Mouse (Mus musculus): ENCODE data around the gene Mgp.
A peak's percentile ranks its signal among the peaks of the same experiment; 100 is the strongest.

The Mgp gene

DNA sequence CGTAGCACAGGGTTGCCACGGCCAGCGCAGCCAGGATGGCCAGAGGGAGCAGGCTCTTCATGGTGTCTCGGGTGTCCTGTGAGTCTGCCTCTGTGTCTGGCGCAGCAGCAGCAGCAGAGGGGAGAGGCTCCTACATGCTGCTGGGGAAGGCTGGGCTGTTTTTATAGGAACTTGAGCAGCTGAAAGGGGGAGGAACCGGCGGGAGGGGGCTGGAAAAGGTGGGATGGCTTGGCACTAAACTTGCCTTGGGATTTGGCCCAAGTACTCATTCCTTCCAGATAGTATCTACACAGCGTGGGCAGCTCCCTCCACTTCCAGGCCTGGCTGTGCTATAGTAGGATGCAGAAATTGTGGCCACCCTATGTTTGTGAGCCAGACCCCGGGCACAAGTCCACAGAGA is at the start of gene Mgp:
Gene Mgp (minus strand): TSS at position 154 of the 400 bp plus-strand sequence.
- no peak for DNase-seq

DNA sequence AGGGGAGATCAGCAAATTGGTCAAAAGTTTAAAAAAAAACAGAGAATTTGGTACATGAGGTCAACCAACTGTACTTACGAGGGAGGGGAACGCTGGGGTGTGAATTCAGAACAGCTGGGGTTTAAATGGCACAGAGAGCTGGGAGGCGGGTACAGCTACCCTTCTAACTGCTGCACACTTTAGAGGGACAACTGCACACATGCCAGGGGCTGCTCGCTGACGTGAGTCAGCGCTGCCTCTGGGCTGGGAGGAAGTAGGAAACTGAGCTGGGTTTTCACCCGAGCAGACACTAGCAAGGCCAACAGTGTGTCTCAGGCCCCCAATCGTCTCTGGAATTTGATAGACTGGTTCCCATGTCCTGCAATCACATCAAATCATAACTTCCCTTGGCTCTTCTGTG is 49.4 kb upstream of the Mgp start:
- DNase-seq: peak; percentile 62

GRCm38 (mm10) chr6:136923532-136923931 is 47.9 kb upstream of the Mgp start, which contains the start of gene Pde6h:
Gene Pde6h, plus strand, starts transcription at chr6:136923832.
- DNase-seq: no peak

DNA sequence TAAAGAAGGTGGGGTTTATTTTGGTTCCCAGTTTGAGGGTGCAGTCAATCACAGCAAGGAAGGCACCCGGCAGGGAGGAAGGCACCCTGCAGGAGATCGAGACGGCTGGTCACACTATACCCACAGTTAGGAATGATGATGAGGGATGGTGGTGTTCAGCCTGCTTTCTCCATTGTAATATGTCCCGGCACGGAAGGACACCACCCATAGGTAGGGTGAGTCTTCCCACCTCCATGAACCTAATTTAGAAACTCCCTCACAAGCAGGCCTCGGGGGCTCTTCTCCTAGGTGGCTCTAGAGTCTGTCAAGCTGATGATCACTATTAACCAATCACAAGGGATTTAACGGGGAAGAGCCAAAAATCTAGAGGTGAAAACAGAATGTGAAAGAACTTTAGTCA is 47.2 kb upstream of the Mgp start:
- no peak for DNase-seq

DNA sequence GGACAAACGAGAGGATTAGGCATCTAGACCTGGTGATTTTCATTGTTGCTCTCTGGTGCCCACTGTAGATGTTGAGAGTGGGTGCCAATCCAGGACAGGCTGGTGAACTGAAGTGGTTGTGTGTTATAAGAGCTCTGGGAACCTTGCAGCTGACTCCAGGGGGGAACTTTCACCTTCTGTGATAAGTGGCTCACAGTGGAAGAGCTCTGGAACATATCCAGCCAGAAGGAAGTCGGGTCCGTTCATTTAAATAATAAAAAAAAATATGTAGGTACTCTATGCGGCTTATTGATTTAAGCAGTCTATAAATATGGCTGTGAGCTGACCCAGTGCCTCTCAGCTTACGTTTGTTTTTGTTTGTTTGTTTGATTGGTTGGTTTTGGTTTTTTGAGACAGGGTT is 46.5 kb upstream of the Mgp start, which contains the start of gene Erp27:
Gene Erp27 (minus strand): TSS at position 101 of the 400 bp plus-strand sequence.
- no peak for DNase-seq

DNA sequence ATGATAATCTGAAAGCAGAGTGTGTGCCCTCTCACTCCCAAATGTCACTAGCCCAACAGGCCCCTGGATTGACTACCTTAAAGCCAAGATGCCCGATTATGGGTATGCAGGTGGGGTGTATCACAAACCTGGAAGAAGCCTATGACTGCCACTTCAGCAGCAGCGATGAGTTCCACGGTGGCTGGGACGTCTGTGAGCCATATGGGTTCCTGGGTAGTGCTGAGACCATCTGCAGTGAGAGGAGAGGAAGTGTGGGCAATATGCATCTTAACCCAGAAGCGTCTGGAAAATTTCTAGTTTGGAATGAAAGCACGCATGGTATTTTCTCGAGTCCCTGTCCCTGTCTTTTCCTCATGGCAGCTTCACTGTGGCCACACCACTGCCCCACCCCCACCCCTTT is 46.0 kb upstream of the Mgp start:
- DNase-seq: no peak

GRCm38 (mm10) chr6:136920320-136921257 is 45.0 kb upstream of the Mgp start:
- DNase-seq: peak; percentile 78

DNA sequence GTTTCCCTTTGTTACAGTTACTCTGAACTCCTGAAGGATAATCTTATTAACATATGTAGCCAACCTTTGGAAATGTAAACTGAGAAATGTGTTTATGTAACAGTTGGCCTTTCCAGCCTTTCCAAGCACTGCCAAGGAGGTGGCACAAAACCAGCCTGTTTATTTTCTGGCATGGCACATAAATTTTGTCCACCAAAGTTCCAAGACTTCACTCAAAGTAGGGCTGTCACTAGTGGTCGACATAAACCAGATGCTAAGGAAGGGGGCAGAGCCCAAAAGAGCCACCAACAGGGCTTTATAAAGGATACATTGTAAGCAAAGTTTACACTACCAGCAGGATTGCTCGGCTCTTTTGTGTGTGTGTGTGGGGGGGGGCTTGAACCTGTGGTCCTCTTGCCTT is 42.3 kb upstream of the Mgp start:
- no peak for DNase-seq

- no peak for DNase-seq
Observed at GRCm38 (mm10) chr6:136915721-136916395, 40.2 kb upstream of the Mgp start.

DNA sequence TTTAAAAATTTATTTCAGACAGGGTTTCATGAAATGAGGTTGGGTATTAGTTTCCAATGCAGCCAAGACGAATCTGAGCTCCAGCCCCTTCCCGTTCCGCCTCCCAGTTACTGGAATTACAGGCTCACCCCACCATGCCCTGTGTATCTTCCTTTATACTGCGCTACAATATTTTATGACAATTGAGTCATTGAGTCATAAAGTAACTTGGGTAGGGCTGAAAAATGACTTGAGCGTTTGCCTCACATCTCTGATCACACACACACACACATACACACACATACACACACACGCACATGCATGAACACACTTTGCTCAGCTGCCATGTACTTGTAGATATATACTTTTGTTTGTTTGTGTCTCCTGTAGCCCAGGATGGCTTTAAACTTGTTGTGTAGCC is 38.6 kb upstream of the Mgp start:
- DNase-seq: no peak

DNA sequence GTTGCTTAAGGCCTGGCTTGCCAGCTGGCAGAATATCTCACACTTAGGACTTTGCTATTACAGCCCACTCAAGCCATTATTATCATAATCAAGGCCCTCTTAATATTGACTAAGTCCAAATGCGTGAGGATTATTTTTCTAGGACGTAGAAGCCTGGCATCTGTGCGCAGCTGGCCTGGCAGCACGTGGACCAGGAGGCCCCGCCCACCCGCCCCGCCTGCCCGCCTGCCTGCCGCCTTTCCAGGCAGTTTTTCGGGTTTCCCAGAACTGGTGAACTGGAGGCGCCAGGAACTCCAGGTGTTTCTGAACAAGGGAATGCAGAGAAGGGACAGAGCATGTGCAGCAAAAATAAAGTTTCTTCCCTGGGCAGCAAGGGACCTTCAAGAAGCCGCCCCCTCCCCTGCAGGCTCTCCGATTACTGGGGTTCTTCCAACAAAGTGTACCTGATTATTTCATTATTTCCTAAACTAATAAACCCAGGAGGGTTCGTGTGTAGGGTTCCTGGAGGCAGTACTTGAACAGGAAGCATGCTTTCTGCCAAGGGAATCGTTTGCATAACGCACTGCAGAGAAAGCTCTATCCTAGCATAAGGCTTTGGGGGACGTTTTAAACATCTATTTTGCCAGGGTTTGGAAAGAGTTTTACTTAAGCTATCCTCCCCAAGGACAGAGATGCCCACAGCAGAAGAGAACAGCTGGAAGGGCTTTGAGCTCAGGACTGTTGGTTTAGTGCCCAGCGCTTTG is 37.9 kb upstream of the Mgp start:
- DNase-seq: no peak

DNA sequence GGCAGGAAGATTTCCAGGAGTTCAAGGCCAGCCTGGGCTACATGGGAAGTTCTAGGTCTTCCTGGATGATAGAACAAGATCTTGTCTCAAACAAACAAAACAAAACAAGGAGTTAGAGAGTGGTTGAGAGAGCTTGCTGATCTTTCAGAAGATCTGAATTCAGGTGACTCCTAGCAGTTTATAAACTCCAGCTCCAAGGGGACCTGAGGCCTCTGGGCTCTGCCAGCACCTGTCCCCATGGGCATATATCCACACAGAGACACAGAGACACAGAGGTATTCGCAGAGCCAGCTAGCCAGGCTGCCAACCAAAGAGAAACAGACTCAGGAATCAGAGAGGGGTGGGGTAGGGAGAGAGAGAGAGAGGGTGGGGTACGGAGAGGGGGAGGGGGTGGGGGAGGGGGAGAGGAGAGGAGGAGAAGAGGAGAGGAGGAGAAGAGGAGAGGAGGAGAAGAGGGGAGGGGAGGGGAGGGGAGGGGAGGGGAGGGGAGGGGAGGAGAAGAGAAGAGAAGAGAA is 37.2 kb upstream of the Mgp start:
- no peak for DNase-seq

GRCm38 (mm10) chr6:136910247-136910890 is 34.7 kb upstream of the Mgp start:
- no peak for DNase-seq

DNA sequence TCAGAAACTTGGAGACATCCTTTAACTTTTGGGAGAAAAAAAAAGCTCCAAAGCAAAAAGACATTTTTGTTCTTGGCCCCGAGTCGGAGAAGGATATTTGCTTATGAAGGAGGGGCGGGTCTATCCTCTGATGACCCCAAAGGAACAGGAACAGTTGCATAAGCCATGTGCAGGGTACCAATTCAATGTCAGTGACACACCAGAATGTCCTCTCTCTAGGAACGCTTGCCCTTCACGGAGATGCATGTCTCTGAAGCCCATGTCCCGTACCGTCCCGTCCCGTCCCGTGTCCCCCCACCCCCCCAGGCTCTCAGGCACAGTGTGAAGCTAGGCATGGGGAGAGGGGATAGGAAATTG is 31.3 kb upstream of the Mgp start:
- no peak for DNase-seq

DNA sequence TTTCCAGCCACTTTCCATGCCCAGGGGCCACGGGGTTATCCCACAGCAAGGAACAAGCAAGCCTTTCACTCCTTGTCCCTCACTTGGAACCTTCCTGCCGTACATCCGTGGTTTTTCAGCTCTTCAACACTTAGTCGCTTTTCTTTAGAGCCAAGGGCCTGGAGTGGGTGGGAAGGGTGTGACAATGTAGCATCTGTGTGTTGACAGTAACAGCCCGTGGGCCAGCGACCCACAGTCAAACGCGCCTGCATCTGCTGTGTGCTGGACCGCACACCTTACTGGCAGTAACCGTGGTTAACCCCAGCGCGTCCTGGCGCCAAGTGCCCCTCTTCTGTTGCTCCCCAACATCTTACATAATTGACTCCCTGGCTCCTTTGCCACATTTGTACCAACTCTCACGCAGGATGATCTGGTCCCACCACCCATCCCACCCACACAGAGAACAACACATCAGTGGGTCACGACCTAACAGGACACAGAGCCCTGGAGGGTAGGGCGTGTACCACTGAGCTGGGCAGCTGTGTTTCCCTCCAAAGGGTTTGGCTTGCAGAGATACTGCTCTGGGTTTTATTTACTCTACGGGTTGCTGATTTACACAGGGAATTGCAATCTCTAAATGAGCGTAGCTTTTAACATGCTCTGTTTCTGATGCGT is 30.8 kb upstream of the Mgp start:
- no peak for DNase-seq

DNA sequence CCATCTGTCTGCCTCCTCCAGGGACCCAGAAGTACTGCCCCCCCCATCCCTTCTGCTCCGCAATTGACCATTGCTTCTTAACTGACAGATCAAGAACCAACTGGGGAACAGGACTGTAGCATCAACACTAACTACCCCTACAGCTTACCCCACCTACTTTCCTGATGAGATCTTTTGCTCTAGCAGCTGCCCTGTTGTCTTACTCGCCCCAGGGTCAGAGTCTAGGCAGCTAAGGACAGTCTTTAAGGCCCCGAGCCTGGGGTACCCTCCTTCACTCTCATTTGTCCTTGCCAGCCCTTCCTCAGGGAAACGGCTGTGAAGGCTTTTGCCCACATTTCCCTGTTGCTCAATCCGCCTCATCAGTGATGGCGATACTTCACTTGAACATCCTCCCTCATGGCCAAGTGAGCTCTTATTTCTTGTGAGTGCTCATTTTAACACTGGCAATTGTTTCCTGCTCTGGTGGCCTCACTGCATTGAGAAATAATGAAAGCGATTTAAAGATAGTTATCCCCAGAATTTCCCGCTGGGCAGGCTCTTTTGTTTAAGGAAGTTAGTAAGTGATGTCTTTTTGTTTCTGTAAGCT is 28.4 kb upstream of the Mgp start:
- DNase-seq: no peak

DNA sequence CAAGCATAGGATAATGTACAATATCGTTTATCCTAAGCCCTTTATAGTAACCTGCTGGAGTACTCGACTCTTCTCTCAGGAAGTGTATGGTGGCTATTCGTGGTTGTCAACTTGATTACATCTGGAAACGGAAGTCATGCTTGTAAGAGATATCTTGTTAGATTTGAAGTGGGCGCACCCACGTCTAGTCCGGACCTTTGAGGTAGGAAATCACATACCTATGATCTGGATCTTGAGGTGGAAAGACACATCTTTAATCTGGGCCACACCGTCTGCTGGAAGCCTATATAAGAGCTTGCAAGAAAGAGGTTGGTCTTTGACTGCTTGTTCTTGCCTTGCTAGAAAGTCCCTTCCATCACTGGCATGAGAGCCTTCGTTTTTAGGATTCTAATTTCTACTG is 26.9 kb upstream of the Mgp start:
- no peak for DNase-seq

GRCm38 (mm10) chr6:136901010-136901409 is 25.4 kb upstream of the Mgp start:
- DNase-seq: no peak

GRCm38 (mm10) chr6:136900369-136901009 is 24.9 kb upstream of the Mgp start:
- DNase-seq: no peak

DNA sequence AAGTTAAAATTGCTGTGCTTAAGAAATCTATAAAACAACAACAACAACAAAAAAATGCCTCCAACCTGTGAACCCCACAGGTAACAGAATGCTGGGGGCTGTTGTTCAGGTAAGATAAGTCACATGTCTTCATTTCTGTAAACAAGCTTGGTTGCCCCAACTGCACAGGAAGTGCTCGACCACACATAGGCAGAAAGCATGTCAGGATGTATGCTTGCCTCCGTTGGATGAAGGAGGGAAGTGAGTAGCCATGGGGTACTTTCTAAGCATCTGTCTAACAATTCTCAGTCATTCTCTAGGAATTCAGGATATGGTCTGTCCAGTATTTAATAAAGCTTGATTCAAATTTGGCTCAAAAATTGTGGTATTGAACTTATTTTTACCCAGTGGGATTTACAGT is 23.3 kb upstream of the Mgp start:
- peak; percentile 35 for DNase-seq

GRCm38 (mm10) chr6:136898222-136898621 is 22.6 kb upstream of the Mgp start:
- DNase-seq: no peak
